Mouse (Mus musculus) MEL (cell line): ENCODE results near the gene Ribc2. TPM values are rescaled to one million over a fixed set of nuclear protein-coding genes. Genes with fewer than 3 reads are reported as not detected.

ENCODE experiments used
- DNase-seq: peaks from one replicate; pipeline ENCODE4 v3.0.0; 2011; ENCODE audit warnings: low read depth, low spot score
- H3K27ac ChIP-seq: 2 replicates; pipeline ENCODE4 v1.5.1; 2012; ENCODE audit warnings: low read depth, mild to moderate bottlenecking, control low read depth, low read length, moderate library complexity; ENCODE audit not compliant: control insufficient read depth
- H3K27me3 ChIP-seq, 2 experiments: fragments of 150-350 bp in 1 of 2; sonication (generic) in 1 of 2; 2 replicates each; pipeline ENCODE4 v1.6.1; 2012; ENCODE audit warnings: low read length in 2 of 2, mild to moderate bottlenecking in 2 of 2, improper control_type of control experiment in 1 of 2, moderate library complexity in 1 of 2; ENCODE audit not compliant: insufficient read depth in 2 of 2, control insufficient read depth in 1 of 2
- H3K36me3 ChIP-seq, 2 experiments: 2 replicates each; pipeline ENCODE4 v1.6.1; 2012 to 2014; ENCODE audit warnings: low read length in 2 of 2, improper control_type of control experiment in 1 of 2, inconsistent platforms in 1 of 2, mild to moderate bottlenecking in 1 of 2; ENCODE audit not compliant: insufficient read depth in 2 of 2, control insufficient read depth in 1 of 2
- H3K4me1 ChIP-seq, 2 experiments: fragments of 150-350 bp in 1 of 2; sonication (generic) in 1 of 2; 2 replicates each; pipeline ENCODE4 v1.6.1; 2012; ENCODE audit warnings: low read length in 2 of 2, improper control_type of control experiment in 1 of 2, mild to moderate bottlenecking in 1 of 2; ENCODE audit not compliant: insufficient read depth in 2 of 2, control insufficient read depth in 1 of 2
- H3K4me3 ChIP-seq, 2 experiments: fragments of 150-350 bp in 1 of 2; sonication (generic) in 1 of 2; 2 replicates each; pipeline ENCODE4 v1.5.1; 2012; ENCODE audit warnings: low read depth in 2 of 2, low read length in 2 of 2, mild to moderate bottlenecking in 2 of 2, moderate library complexity in 2 of 2, control low read depth in 1 of 2, improper control_type of control experiment in 1 of 2; ENCODE audit not compliant: control insufficient read depth in 1 of 2, insufficient read depth in 1 of 2
- H3K79me2 ChIP-seq: 2 replicates; pipeline ENCODE4 v1.6.1; 2012; ENCODE audit warnings: mild to moderate bottlenecking, low read length, moderate library complexity; ENCODE audit not compliant: control insufficient read depth, poor library complexity, insufficient read depth
- H3K9ac ChIP-seq: 2 replicates; pipeline ENCODE4 v1.6.1; 2012; ENCODE audit warnings: low read depth, mild to moderate bottlenecking, control low read depth, low read length, moderate library complexity; ENCODE audit not compliant: control insufficient read depth, poor library complexity, severe bottlenecking
- H3K9me3 ChIP-seq: fragments of 150-350 bp; sonication (generic); replicated peaks from 2 replicates; pipeline ENCODE4 v1.6.1; 2012; ENCODE audit warnings: mild to moderate bottlenecking, low read length, improper control_type of control experiment, moderate library complexity; ENCODE audit not compliant: insufficient read depth
- BHLHE40 ChIP-seq: IDR thresholded peaks from 2 replicates; pipeline ENCODE4 v1.6.1; 2012; ENCODE audit warnings: low read depth, mild to moderate bottlenecking, inconsistent platforms, low read length, improper control_type of control experiment, borderline replicate concordance
- CHD1 ChIP-seq: IDR thresholded peaks from 2 replicates; pipeline ENCODE4 v1.6.1; 2012; ENCODE audit warnings: low read depth, mild to moderate bottlenecking, inconsistent platforms, low read length, improper control_type of control experiment
- CHD2 ChIP-seq: IDR thresholded peaks from 2 replicates; pipeline ENCODE4 v1.6.1; 2011; ENCODE audit warnings: low read length, improper control_type of control experiment
- CTCF ChIP-seq, 3 experiments: IDR thresholded peaks in 2 of 3; conservative IDR thresholded peaks in 1 of 3; 2 replicates each; pipeline ENCODE4 v1.5.1; 2011 to 2012; ENCODE audit warnings: low read length in 3 of 3, low read depth in 2 of 3, mild to moderate bottlenecking in 2 of 3, improper control_type of control experiment in 1 of 3, inconsistent platforms in 1 of 3, mixed read lengths in 1 of 3, moderate library complexity in 1 of 3; ENCODE audit not compliant: control insufficient read depth in 1 of 3, insufficient read depth in 1 of 3, poor library complexity in 1 of 3, severe bottlenecking in 1 of 3
- ELF1 ChIP-seq: IDR thresholded peaks from 2 replicates; pipeline ENCODE4 v1.6.1; 2014; ENCODE audit warnings: low read depth, mild to moderate bottlenecking, inconsistent platforms, low read length, improper control_type of control experiment, moderate library complexity
- GABPA ChIP-seq: IDR thresholded peaks from 2 replicates; pipeline ENCODE4 v1.6.1; 2012; ENCODE audit warnings: low read depth, mild to moderate bottlenecking, inconsistent platforms, low read length, improper control_type of control experiment, moderate library complexity
- GATA1 ChIP-seq: IDR thresholded peaks from 2 replicates; pipeline ENCODE4 v1.6.1; 2011; ENCODE audit warnings: low read depth, low read length, improper control_type of control experiment
- JUND ChIP-seq: IDR thresholded peaks from 2 replicates; pipeline ENCODE4 v1.6.1; 2011; ENCODE audit warnings: low read depth, mild to moderate bottlenecking, improper control_type of control experiment, low read length
- KAT2A ChIP-seq: conservative IDR thresholded peaks from 2 replicates; pipeline ENCODE4 v1.6.1; 2012; ENCODE audit warnings: low read depth, low read length, improper control_type of control experiment, inconsistent platforms
- MEF2A ChIP-seq: IDR thresholded peaks from 2 replicates; pipeline ENCODE4 v1.6.1; 2014; ENCODE audit warnings: low read depth, mild to moderate bottlenecking, inconsistent platforms, low read length, improper control_type of control experiment; ENCODE audit not compliant: poor library complexity, insufficient replicate concordance, severe bottlenecking; ENCODE audit errors: extremely low read depth
- MXI1 ChIP-seq: IDR thresholded peaks from 2 replicates; pipeline ENCODE4 v1.6.1; 2011; ENCODE audit warnings: mild to moderate bottlenecking, low read depth, low read length, improper control_type of control experiment
- MYC ChIP-seq: IDR thresholded peaks from 2 replicates; pipeline ENCODE4 v1.6.1; 2011; ENCODE audit warnings: low read depth, mild to moderate bottlenecking, low read length, improper control_type of control experiment, moderate library complexity
- NELFE ChIP-seq: IDR thresholded peaks from 2 replicates; pipeline ENCODE4 v1.6.1; 2011; ENCODE audit warnings: low read depth, low read length, improper control_type of control experiment
- NRF1 ChIP-seq: IDR thresholded peaks from 2 replicates; pipeline ENCODE4 v1.6.1; 2014; ENCODE audit warnings: low read depth, mild to moderate bottlenecking, inconsistent platforms, low read length, improper control_type of control experiment, moderate library complexity; ENCODE audit not compliant: poor library complexity, insufficient read depth, severe bottlenecking
- POLR2AphosphoS2 ChIP-seq: IDR thresholded peaks from 2 replicates; pipeline ENCODE4 v1.6.1; 2011; ENCODE audit warnings: low read length, improper control_type of control experiment
- POLR2AphosphoS5 ChIP-seq: IDR thresholded peaks from 2 replicates; pipeline ENCODE4 v1.6.1; 2012; ENCODE audit warnings: low read depth, borderline replicate concordance, mild to moderate bottlenecking, inconsistent platforms, low read length, moderate library complexity, mixed read lengths
- SIN3A ChIP-seq: IDR thresholded peaks from 2 replicates; pipeline ENCODE4 v1.6.1; 2012; ENCODE audit warnings: low read length, improper control_type of control experiment, inconsistent platforms
- SMC3 ChIP-seq: IDR thresholded peaks from 2 replicates; pipeline ENCODE4 v1.6.1; 2011; ENCODE audit warnings: low read depth, low read length, improper control_type of control experiment
- TAL1 ChIP-seq: IDR thresholded peaks from 2 replicates; pipeline ENCODE4 v1.6.1; 2012; ENCODE audit warnings: mild to moderate bottlenecking, inconsistent platforms, low read length, moderate library complexity, mixed read lengths
- TCF12 ChIP-seq: IDR thresholded peaks from 2 replicates; pipeline ENCODE4 v1.6.1; 2014; ENCODE audit warnings: low read depth, mild to moderate bottlenecking, inconsistent platforms, low read length, improper control_type of control experiment, moderate library complexity
- UBTF ChIP-seq: IDR thresholded peaks from 2 replicates; pipeline ENCODE4 v1.6.1; 2012; ENCODE audit warnings: low read depth, mild to moderate bottlenecking, inconsistent platforms, low read length, improper control_type of control experiment, moderate library complexity, borderline replicate concordance; ENCODE audit not compliant: insufficient read depth
- USF2 ChIP-seq, 2 experiments: IDR thresholded peaks; 2 replicates each; pipeline ENCODE4 v1.6.1; 2011 to 2012; ENCODE audit warnings: improper control_type of control experiment in 2 of 2, low read length in 2 of 2, borderline replicate concordance in 1 of 2, inconsistent platforms in 1 of 2, low read depth in 1 of 2, mild to moderate bottlenecking in 1 of 2; ENCODE audit not compliant: insufficient read depth in 1 of 2
- ZKSCAN1 ChIP-seq: IDR thresholded peaks from 2 replicates; pipeline ENCODE4 v1.6.1; 2012; ENCODE audit warnings: low read depth, mild to moderate bottlenecking, inconsistent platforms, low read length, improper control_type of control experiment, moderate library complexity
- polyA plus RNA-seq, 2 experiments: library from polyadenylated mRNA; stranded (reverse) in 1 of 2; unstranded in 1 of 2; fragments of >175 nt in 1 of 2; fragments of >200 nt in 1 of 2; gene quantifications; 2 replicates each; pipeline versions ENCODE4 v1.2.1 to v1.2.4; 2012; ENCODE audit warnings: low replicate concordance in 2 of 2, low read depth in 1 of 2; ENCODE audit not compliant: insufficient read length in 2 of 2, insufficient read depth in 1 of 2, missing spikeins in 1 of 2
- total RNA-seq: library from RNA; depleted of rRNA; stranded (reverse); fragments of 300-350 nt; gene quantifications from 2 replicates; pipeline ENCODE4 v1.2.3, GENCODE M21; 2012

Gene Ribc2
- total and polyA plus RNA-seq, 3 experiments = not detected

DNA sequence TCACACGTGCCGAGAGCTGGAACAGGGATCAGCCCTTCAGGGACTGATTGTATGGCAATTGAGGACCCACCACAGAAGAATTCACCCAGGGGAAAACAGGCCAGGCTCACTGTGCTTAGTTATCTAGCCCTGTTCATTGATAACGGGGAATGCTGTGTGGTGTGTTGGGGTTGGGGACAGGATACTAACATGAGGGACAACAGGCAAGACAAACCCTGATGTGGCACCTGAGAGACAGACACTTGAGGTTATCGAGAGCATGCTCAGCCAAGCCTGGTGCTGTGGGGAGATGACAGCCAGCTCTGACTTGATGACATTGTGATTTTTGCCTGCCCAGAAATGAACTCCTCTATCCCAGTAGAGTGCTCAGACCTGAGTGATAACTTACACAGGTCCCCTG lies 24.3 kb downstream of the Ribc2 start:
- Histone ChIP-seq H3K9ac (no peak overlapping the region), H3K27ac (no peak overlapping the region), H3K36me3 (no peaks in the 10 kb centered on the region), H3K27me3 (no peaks in the 10 kb centered on the region), H3K79me2 (no peaks in the 10 kb centered on the region), H3K4me1 (no peaks in the 10 kb centered on the region)
- DNase-seq = no peak
- TF ChIP-seq TAL1 = no peak
- no peak for TF ChIP-seq BHLHE40
- no peak for TF ChIP-seq NRF1
- TF ChIP-seq MEF2A = no peak
- TF ChIP-seq POLR2AphosphoS2 = no peak
- no peak for TF ChIP-seq SIN3A
- TF ChIP-seq NELFE = no peak
- TF ChIP-seq CTCF (IDR thresholded peaks at IDR 0.05 in 2 of 3, conservative IDR thresholded peaks at IDR 0.05 in 1 of 3; ENCODE audit: control insufficient read depth in 1 of 3, insufficient read depth in 1 of 3, low read depth in 2 of 3, low read length in 3 of 3, poor library complexity in 1 of 3, severe bottlenecking in 1 of 3) = no peak
- no peak for TF ChIP-seq GATA1
- TF ChIP-seq JUND = no peak
- TF ChIP-seq ELF1 = no peak
- TF ChIP-seq TCF12 = no peak
- TF ChIP-seq KAT2A = no peak
- TF ChIP-seq SMC3 = no peak
- no peak for TF ChIP-seq POLR2AphosphoS5
- TF ChIP-seq UBTF = no peak
- no peak for TF ChIP-seq CHD2
- TF ChIP-seq USF2 (IDR thresholded peaks at IDR 0.05; ENCODE audit: borderline replicate concordance in 1 of 2, insufficient read depth in 1 of 2, low read depth in 1 of 2, low read length in 2 of 2) = no peak
- TF ChIP-seq GABPA = no peak
- no peak for TF ChIP-seq MXI1
- TF ChIP-seq, all 39 proteins: peak for 0
- Histone ChIP-seq H3K9me3 (no peaks in the 10 kb centered on the region), H3K4me3 (no peak overlapping the region)

DNA sequence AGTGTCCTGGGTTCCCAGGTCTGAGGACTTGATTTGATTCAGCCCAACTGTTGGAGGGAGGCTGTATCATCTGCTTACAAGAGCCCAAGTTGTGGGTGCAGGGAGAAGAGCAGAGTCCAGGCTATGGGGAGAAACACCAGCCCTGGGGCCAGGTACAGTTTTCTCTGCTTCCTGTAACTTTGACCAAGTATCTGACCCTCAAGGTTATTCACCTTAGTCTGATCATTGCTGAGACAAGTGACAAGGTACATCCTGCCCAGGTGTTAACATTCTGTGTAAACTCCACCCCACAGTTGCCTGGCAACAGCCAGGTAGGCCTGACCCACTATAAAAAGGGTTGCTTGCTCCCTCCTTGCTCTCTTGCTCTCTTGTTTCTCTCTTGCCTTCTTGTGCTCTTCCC lies 29.5 kb downstream of the Ribc2 start:
- Histone ChIP-seq H3K9ac (no peak overlapping the region), H3K4me1 (no peaks in the 10 kb centered on the region), H3K27me3 (no peaks in the 10 kb centered on the region), H3K27ac (no peak overlapping the region), H3K36me3 (no peaks in the 10 kb centered on the region), H3K9me3 (no peaks in the 10 kb centered on the region), H3K4me3 (no peak overlapping the region), H3K79me2 (no peaks in the 10 kb centered on the region)
- no peak for DNase-seq
- TF ChIP-seq TAL1 = no peak
- TF ChIP-seq MYC = no peak
- TF ChIP-seq ZKSCAN1 = no peak
- no peak for TF ChIP-seq GABPA
- no peak for TF ChIP-seq CHD1
